Mouse (Mus musculus) hindbrain, embryonic 16.5 days (tissue): ENCODE measurements at regions not wholly inside any gene's neighbourhood (a gene's known extent, or its start where the extent isn't known, plus 50 kb on each side); places are given as distances from the start of the nearest gene placed in this dataset.

ENCODE experiments used
- ATAC-seq: fragments of 200-750 bp; cut with Nextera tagmentation; 2 replicates; pipeline ENCODE4 v1.8.0; 2017; ENCODE audit warnings: moderate TSS enrichment, moderate library complexity
- H3K27ac ChIP-seq: fragments of 300-500 bp; sonication (generic); 2 replicates; pipeline ENCODE4 v1.5.1; 2014; ENCODE audit warnings: low read depth, mild to moderate bottlenecking, control low read depth, low read length, moderate library complexity
- H3K27me3 ChIP-seq: fragments of 300-500 bp; sonication (generic); replicated peaks from 2 replicates; pipeline ENCODE4 v1.6.1; 2014; ENCODE audit warnings: low read length; ENCODE audit not compliant: control insufficient read depth, insufficient read depth
- H3K36me3 ChIP-seq: fragments of 300-500 bp; sonication (generic); 2 replicates; pipeline ENCODE4 v1.6.1; 2014; ENCODE audit warnings: mild to moderate bottlenecking, low read length, moderate library complexity, mixed read lengths; ENCODE audit not compliant: control insufficient read depth, insufficient read depth
- H3K4me1 ChIP-seq: fragments of 300-500 bp; sonication (generic); 2 replicates; pipeline ENCODE4 v1.6.1; 2014; ENCODE audit warnings: low read depth, low read length; ENCODE audit not compliant: control insufficient read depth, insufficient read depth
- H3K4me2 ChIP-seq: fragments of 300-500 bp; sonication (generic); 2 replicates; pipeline ENCODE4 v1.6.1; 2014; ENCODE audit warnings: mild to moderate bottlenecking, low read length, control low read depth, moderate library complexity
- H3K4me3 ChIP-seq: fragments of 300-500 bp; sonication (generic); 2 replicates; pipeline ENCODE4 v1.5.1; 2014; ENCODE audit warnings: mild to moderate bottlenecking, low read length, control low read depth, moderate library complexity
- H3K9ac ChIP-seq: fragments of 300-500 bp; sonication (generic); 2 replicates; pipeline ENCODE4 v1.6.1; 2014; ENCODE audit warnings: low read depth, mild to moderate bottlenecking, control low read depth, low read length, moderate library complexity
- H3K9me3 ChIP-seq: fragments of 300-500 bp; sonication (generic); 2 replicates; pipeline ENCODE4 v1.6.1; 2014; ENCODE audit warnings: mild to moderate bottlenecking, low read length, moderate library complexity; ENCODE audit not compliant: control insufficient read depth
- WGBS: fragments of 180-500 bp; shearing (Covaris S2); extraction: QIAGEN DNeasy Blood & Tissue Kit; methylation state at CpG from one replicate; pipeline ENCODE4 v1.1.7; 2014; 5-methylcytosine and 5-hydroxymethylcytosine counted together

GRCm38 (mm10) chr7:111420698-111421097, 337.9 kb upstream of the Eif4g2 start:
- no peak for ATAC-seq
- no peak overlapping the region for H3K4me2 ChIP-seq
- no peaks in the 10 kb centered on the region for H3K27me3 ChIP-seq
- 78% methylated on average over 3 of the region's 3 CpGs for WGBS
- H3K36me3 ChIP-seq, result no peaks in the 10 kb centered on the region
- H3K27ac ChIP-seq, result no peak overlapping the region
- H3K4me1 ChIP-seq, result no peaks in the 10 kb centered on the region
- no peaks in the 10 kb centered on the region for H3K9me3 ChIP-seq
- no peak overlapping the region for H3K9ac ChIP-seq
- H3K4me3 ChIP-seq, result no peak overlapping the region

- H3K36me3 ChIP-seq, result no peaks in the 10 kb centered on the region
- H3K9me3 ChIP-seq, result no peaks in the 10 kb centered on the region
- H3K9ac ChIP-seq, result no peak overlapping the region
- no peak for ATAC-seq
- no peak overlapping the region for H3K27ac ChIP-seq
- 27% methylated on average over 3 of the region's 3 CpGs for WGBS
- H3K4me1 ChIP-seq, result no peaks in the 10 kb centered on the region
- no peak overlapping the region for H3K4me2 ChIP-seq
- H3K4me3 ChIP-seq, result no peak overlapping the region
- no peaks in the 10 kb centered on the region for H3K27me3 ChIP-seq
Measured at GRCm38 (mm10) chr7:111417735-111418134, 334.9 kb upstream of the Eif4g2 start.

GRCm38 (mm10) chr7:111416061-111416460, 333.2 kb upstream of the Eif4g2 start:
- Histone ChIP-seq H3K9me3 (no peaks in the 10 kb centered on the region), H3K27me3 (no peaks in the 10 kb centered on the region), H3K27ac (no peak overlapping the region), H3K9ac (no peak overlapping the region), H3K4me1 (peaks cover 4% of the 10 kb centered on the region; the same call in 1 of the 2 replicates), H3K4me3 (no peak overlapping the region), H3K36me3 (no peaks in the 10 kb centered on the region), H3K4me2 (no peak overlapping the region)
- WGBS, result 49% methylated on average over 6 of the region's 6 CpGs
- no peak for ATAC-seq

GRCm38 (mm10) chr7:111413745-111414144, 330.9 kb upstream of the Eif4g2 start:
- H3K27ac ChIP-seq, result no peak overlapping the region
- H3K4me3 ChIP-seq, result no peak overlapping the region
- no peaks in the 10 kb centered on the region for H3K9me3 ChIP-seq
- ATAC-seq, result no peak
- H3K4me1 ChIP-seq, result peaks cover 4% of the 10 kb centered on the region; the same call in 1 of the 2 replicates
- H3K4me2 ChIP-seq, result no peak overlapping the region
- no peaks in the 10 kb centered on the region for H3K27me3 ChIP-seq
- WGBS, result 77% methylated on average over 4 of the region's 4 CpGs
- no peak overlapping the region for H3K9ac ChIP-seq
- H3K36me3 ChIP-seq, result no peaks in the 10 kb centered on the region

- Histone ChIP-seq H3K4me3 (no peak overlapping the region), H3K36me3 (no peaks in the 10 kb centered on the region), H3K9me3 (no peaks in the 10 kb centered on the region), H3K27ac (no peak overlapping the region), H3K4me1 (peaks cover 4% of the 10 kb centered on the region; the same call in 1 of the 2 replicates), H3K4me2 (no peak overlapping the region), H3K9ac (no peak overlapping the region), H3K27me3 (no peaks in the 10 kb centered on the region)
- WGBS, result 24% methylated on average over 2 of the region's 2 CpGs
- peak; percentile 78 for ATAC-seq
Measured at GRCm38 (mm10) chr7:111412957-111413356, 330.1 kb upstream of the Eif4g2 start.

- H3K9me3 ChIP-seq, result no peaks in the 10 kb centered on the region
- H3K36me3 ChIP-seq, result no peaks in the 10 kb centered on the region
- no peaks in the 10 kb centered on the region for H3K27me3 ChIP-seq
- no peak overlapping the region for H3K27ac ChIP-seq
- peaks cover 4% of the 10 kb centered on the region; the same call in 1 of the 2 replicates for H3K4me1 ChIP-seq
- no peak overlapping the region for H3K4me2 ChIP-seq
- no peak for ATAC-seq
- H3K4me3 ChIP-seq, result no peak overlapping the region
- WGBS, result 91% methylated on average over 5 of the region's 5 CpGs
- H3K9ac ChIP-seq, result no peak overlapping the region
Measured at GRCm38 (mm10) chr7:111411386-111411960, 328.6 kb upstream of the Eif4g2 start.

- Histone ChIP-seq H3K27me3 (no peaks in the 10 kb centered on the region), H3K4me1 (no peaks in the 10 kb centered on the region), H3K27ac (no peak overlapping the region), H3K9me3 (peaks cover under 1% of the 10 kb centered on the region; the same call in 1 of the 2 replicates), H3K9ac (no peak overlapping the region), H3K4me3 (no peak overlapping the region), H3K36me3 (no peaks in the 10 kb centered on the region), H3K4me2 (no peak overlapping the region)
- no peak for ATAC-seq
- WGBS, result 82% methylated on average over 2 of the region's 2 CpGs
Measured at GRCm38 (mm10) chr7:111395972-111396371, 313.1 kb upstream of the Eif4g2 start.

- H3K9ac ChIP-seq, result no peak overlapping the region
- no peak overlapping the region for H3K4me3 ChIP-seq
- no peak overlapping the region for H3K4me2 ChIP-seq
- H3K4me1 ChIP-seq, result no peaks in the 10 kb centered on the region
- ATAC-seq, result 0 out of 2 replicates have a peak, but pooled peaks have one; percentile 45
- WGBS, result 37% methylated on average over 6 of the region's 6 CpGs
- no peaks in the 10 kb centered on the region for H3K27me3 ChIP-seq
- H3K27ac ChIP-seq, result no peak overlapping the region
- no peaks in the 10 kb centered on the region for H3K9me3 ChIP-seq
- H3K36me3 ChIP-seq, result no peaks in the 10 kb centered on the region
Measured at GRCm38 (mm10) chr7:111395111-111395510, 312.3 kb upstream of the Eif4g2 start.

GRCm38 (mm10) chr7:111393846-111394245, 311.0 kb upstream of the Eif4g2 start:
- no peaks in the 10 kb centered on the region for H3K4me1 ChIP-seq
- no peaks in the 10 kb centered on the region for H3K27me3 ChIP-seq
- no peaks in the 10 kb centered on the region for H3K9me3 ChIP-seq
- H3K27ac ChIP-seq, result no peak overlapping the region
- ATAC-seq, result no peak
- no peaks in the 10 kb centered on the region for H3K36me3 ChIP-seq
- H3K4me3 ChIP-seq, result no peak overlapping the region
- H3K9ac ChIP-seq, result no peak overlapping the region
- H3K4me2 ChIP-seq, result no peak overlapping the region

- Histone ChIP-seq H3K27me3 (no peaks in the 10 kb centered on the region), H3K9me3 (no peaks in the 10 kb centered on the region), H3K4me1 (no peaks in the 10 kb centered on the region), H3K36me3 (no peaks in the 10 kb centered on the region), H3K9ac (no peak overlapping the region), H3K27ac (no peak overlapping the region), H3K4me2 (no peak overlapping the region), H3K4me3 (no peak overlapping the region)
- no peak for ATAC-seq
Measured at GRCm38 (mm10) chr7:111389690-111390089, 306.9 kb upstream of the Eif4g2 start.
